Mouse (Mus musculus) liver, embryonic 14.5 days (tissue): ENCODE data around the gene Ezr.

Experiments
- CTCF ChIP-seq: IDR thresholded peaks from 2 replicates; pipeline ENCODE4 v1.5.1; 2016; ENCODE audit warnings: antibody characterized with exemption, low read depth, control low read depth
- EP300 ChIP-seq: IDR thresholded peaks from 2 replicates; pipeline ENCODE4 v1.6.1; 2016; ENCODE audit warnings: antibody characterized with exemption, low read depth

DNA sequence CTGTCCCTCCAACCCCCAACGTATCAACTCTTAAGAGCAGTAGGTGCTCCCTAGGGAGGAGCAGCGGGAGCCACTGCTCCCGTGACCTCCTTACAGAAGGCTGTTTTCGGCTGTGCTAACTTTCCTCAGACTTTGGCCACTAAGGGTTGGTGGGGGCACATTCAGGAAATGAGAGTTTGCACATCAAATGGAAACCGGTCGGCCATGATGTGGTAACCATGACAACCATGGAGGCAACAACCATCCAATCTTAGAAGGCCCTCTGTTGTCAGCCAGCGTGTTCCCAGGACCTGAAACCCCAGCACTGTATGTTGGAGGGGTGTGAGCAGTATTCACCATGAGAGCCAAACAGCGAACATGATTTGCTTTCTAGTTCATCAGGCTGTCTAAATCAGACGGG lies 7.4 kb downstream of the Ezr start:
- TF ChIP-seq CTCF (no peak), EP300 (no peak)
